Mouse (Mus musculus) liver, embryonic 15.5 days (tissue): ENCODE data around the gene Tbc1d23. TPM values are rescaled to one million over a fixed set of nuclear protein-coding genes. Genes with fewer than 3 reads are reported as not detected.
"Not testable (repeated sequence)": the region's sequence is repeated elsewhere in the genome, so short reads cannot be mapped to it uniquely, and the experiment has no call there.

ENCODE experiments used
- ATAC-seq: fragments of 200-750 bp; cut with Nextera tagmentation; 2 replicates; pipeline ENCODE4 v1.8.0; 2017; ENCODE audit warnings: moderate number of reproducible peaks, mild to moderate bottlenecking, moderate library complexity; ENCODE audit not compliant: insufficient read depth
- H3K27ac ChIP-seq: fragments of 300-500 bp; sonication (generic); replicated peaks from 2 replicates; pipeline ENCODE4 v1.5.1; 2015; ENCODE audit warnings: mild to moderate bottlenecking, inconsistent platforms
- H3K27me3 ChIP-seq: fragments of 300-500 bp; sonication (generic); 2 replicates; pipeline ENCODE4 v1.6.1; 2015; ENCODE audit warnings: mild to moderate bottlenecking, inconsistent platforms
- H3K36me3 ChIP-seq: fragments of 300-500 bp; sonication (generic); replicated peaks from 2 replicates; pipeline ENCODE4 v1.6.1; 2015; ENCODE audit warnings: moderate library complexity, mild to moderate bottlenecking, inconsistent platforms
- H3K4me1 ChIP-seq: fragments of 300-500 bp; sonication (generic); replicated peaks from 2 replicates; pipeline ENCODE4 v1.6.1; 2015; ENCODE audit warnings: inconsistent platforms
- H3K4me2 ChIP-seq: fragments of 300-500 bp; sonication (generic); 2 replicates; pipeline ENCODE4 v1.6.1; 2015; ENCODE audit warnings: moderate library complexity, mild to moderate bottlenecking, inconsistent platforms
- H3K4me3 ChIP-seq: fragments of 300-500 bp; sonication (generic); replicated peaks from 2 replicates; pipeline ENCODE4 v1.5.1; 2015; ENCODE audit warnings: mild to moderate bottlenecking, inconsistent platforms
- H3K9ac ChIP-seq: fragments of 300-500 bp; sonication (generic); 2 replicates; pipeline ENCODE4 v1.6.1; 2015; ENCODE audit warnings: moderate library complexity, mild to moderate bottlenecking, inconsistent platforms
- H3K9me3 ChIP-seq: fragments of 300-500 bp; sonication (generic); replicated peaks from 2 replicates; pipeline ENCODE4 v1.6.1; 2016; ENCODE audit warnings: inconsistent platforms
- WGBS: fragments of 180-500 bp; shearing (Covaris S2); methylation state at CpG from one replicate; pipeline ENCODE4 v1.1.7; 2015; ENCODE audit warnings: mixed read lengths; ENCODE audit not compliant: insufficient replicate concordance; 5-methylcytosine and 5-hydroxymethylcytosine counted together
- polyA plus RNA-seq: library from polyadenylated mRNA; unstranded; fragments of >200 nt; fragmentation: Nextera tagmentation; extraction: Ambion mirVana; gene quantifications from 2 replicates; pipeline ENCODE4 v1.2.1, GENCODE M21; 2015

Gene Tbc1d23
- polyA plus RNA-seq, 1 experiment from 2014 or later: 5.1 TPM

DNA sequence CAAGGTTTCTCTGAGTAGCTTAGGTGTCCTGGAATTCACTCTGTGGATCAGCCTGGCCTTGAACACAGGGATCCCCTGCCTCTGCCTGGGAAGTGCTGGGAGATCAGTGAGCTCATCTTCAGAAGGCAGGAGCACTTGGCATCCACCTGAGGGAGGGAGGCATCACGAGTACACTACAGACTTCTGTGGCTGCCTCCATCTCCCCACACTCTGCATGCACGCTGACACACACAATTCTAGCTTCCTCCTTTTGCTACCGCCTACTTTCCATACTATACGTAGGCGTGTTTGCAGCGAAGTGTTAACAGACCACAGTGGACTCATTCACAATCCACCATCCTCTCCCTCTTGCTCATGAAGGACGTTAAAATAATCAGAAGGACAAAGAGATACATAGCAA, 55.0 kb downstream of the Tbc1d23 start:
- WGBS: 63% methylated on average over 7 of the region's 7 CpGs
- no peak for ATAC-seq

GRCm38 (mm10) chr16:57175751-57176150, 55.6 kb downstream of the Tbc1d23 start:
- Histone ChIP-seq H3K36me3 (peaks cover 32% of the 10 kb centered on the region), H3K9ac (no peak overlapping the region), H3K4me2 (no peak overlapping the region), H3K27me3 (no peaks in the 10 kb centered on the region), H3K9me3 (no peaks in the 10 kb centered on the region), H3K27ac (no peak overlapping the region), H3K4me1 (no peaks in the 10 kb centered on the region), H3K4me3 (no peak overlapping the region)
- WGBS: 67% methylated on average over 2 of the region's 2 CpGs
- no peak for ATAC-seq

More for the DNA sequence above, 55.0 kb downstream of the Tbc1d23 start:
- Histone ChIP-seq H3K4me2 (no peak overlapping the region), H3K27me3 (no peaks in the 10 kb centered on the region), H3K27ac (no peak overlapping the region), H3K9me3 (no peaks in the 10 kb centered on the region), H3K4me3 (no peak overlapping the region), H3K4me1 (no peaks in the 10 kb centered on the region), H3K9ac (no peak overlapping the region), H3K36me3 (peaks cover 33% of the 10 kb centered on the region)

DNA sequence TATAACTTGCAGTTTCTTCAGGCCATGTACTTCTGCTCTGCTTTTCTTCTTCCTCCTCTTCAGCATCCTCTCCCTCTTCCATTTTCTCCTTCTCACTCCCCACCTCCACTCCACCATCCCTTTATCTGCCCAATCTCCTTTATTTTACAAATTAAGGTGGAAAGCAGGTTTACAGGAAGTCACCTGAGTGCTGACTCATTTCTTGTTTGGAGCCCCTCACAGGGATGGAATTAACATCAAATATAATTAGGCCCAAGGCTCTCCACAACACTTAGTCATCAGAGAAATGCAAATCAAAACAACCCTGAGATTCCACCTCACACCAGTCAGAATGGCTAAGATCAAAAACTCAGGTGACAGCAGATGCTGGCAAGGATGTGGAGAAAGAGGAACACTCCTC, 56.8 kb downstream of the Tbc1d23 start:
- not testable (repeated sequence) for H3K4me3 ChIP-seq, H3K27ac ChIP-seq, H3K4me2 ChIP-seq, ATAC-seq, H3K9ac ChIP-seq, H3K27me3 ChIP-seq, H3K9me3 ChIP-seq, H3K4me1 ChIP-seq
- H3K36me3 ChIP-seq: peaks cover 30% of the 10 kb centered on the region

DNA sequence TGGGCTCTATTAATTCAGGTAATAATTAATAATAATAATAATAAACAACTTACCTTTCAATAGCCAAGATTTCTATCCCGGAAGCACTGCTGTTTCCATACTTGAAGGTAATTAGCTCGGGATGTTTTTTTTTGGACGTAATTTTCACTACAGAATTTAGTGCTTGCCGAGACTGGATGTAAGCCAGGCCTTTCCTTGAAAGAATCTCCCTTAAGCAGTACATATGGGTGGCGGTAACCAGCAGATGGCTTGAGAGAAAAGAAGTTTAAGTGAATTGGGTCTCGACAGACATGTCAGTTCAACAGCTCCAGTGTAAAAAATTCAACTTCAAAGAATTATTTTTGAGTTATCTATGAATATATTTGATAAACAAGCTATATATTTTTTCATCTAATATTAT, 59.7 kb downstream of the Tbc1d23 start:
- no peak for ATAC-seq

DNA sequence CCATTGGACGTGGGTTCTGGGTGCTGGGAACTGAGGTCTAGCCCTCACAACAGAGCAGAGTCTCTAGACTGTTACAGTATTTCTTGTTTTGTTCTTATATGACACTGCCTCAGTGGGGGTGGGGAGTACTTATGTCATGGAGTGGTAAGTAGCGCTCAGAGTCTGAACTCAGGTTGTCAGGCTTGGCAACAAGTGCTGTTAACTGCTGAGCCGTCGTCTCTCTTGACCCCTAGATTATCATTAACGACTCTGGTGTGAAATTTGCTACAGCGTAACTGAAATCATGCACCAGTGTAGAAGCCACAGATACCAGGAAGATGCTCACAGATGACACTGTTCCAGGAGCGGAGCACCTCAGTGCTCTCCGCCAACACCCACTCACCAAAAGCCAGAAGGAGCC, 60.1 kb downstream of the Tbc1d23 start:
- H3K4me2 ChIP-seq: no peak overlapping the region
- H3K9ac ChIP-seq: no peak overlapping the region
- WGBS: 83% methylated on average over 8 of the region's 8 CpGs
- H3K4me3 ChIP-seq: no peak overlapping the region
- no peak for ATAC-seq
- H3K36me3 ChIP-seq: peaks cover 18% of the 10 kb centered on the region
- peaks cover 17% of the 10 kb centered on the region for H3K4me1 ChIP-seq
- H3K9me3 ChIP-seq: no peaks in the 10 kb centered on the region
- H3K27me3 ChIP-seq: no peaks in the 10 kb centered on the region
- H3K27ac ChIP-seq: no peak overlapping the region

More for the DNA sequence above, 59.7 kb downstream of the Tbc1d23 start:
- Histone ChIP-seq H3K4me3 (no peak overlapping the region), H3K4me1 (peaks cover 13% of the 10 kb centered on the region), H3K36me3 (peaks cover 19% of the 10 kb centered on the region), H3K27ac (no peak overlapping the region), H3K4me2 (no peak overlapping the region), H3K27me3 (no peaks in the 10 kb centered on the region), H3K9me3 (no peaks in the 10 kb centered on the region), H3K9ac (no peak overlapping the region)
- 73% methylated on average over 6 of the region's 6 CpGs for WGBS

- Histone ChIP-seq H3K4me2 (no peak overlapping the region), H3K27me3 (no peaks in the 10 kb centered on the region), H3K9me3 (no peaks in the 10 kb centered on the region), H3K9ac (no peak overlapping the region), H3K36me3 (peaks cover 23% of the 10 kb centered on the region), H3K4me1 (peaks cover 28% of the 10 kb centered on the region), H3K27ac (no peak overlapping the region), H3K4me3 (no peak overlapping the region)
- ATAC-seq: no peak
- 70% methylated on average over 4 of the region's 4 CpGs for WGBS
Measured at GRCm38 (mm10) chr16:57168236-57168635, 63.1 kb downstream of the Tbc1d23 start.

DNA sequence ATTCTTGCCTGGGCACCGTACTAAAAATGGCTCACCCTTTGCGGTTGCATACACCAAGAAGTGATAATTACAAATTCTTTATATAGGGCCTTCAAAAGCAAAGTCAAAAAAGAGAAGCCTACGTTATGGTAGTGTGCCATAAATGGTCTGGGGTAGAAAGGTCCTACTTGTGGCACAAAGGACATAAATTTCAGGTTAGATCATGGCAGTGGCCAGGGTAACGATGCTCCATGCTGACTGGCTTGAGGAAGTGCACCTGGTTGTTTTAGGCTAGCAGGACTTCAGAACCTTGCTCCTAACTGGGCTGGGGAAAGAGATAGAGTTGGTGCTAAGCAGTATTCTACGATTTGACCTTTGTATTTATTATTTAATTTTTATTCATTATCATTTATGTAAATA, 63.8 kb downstream of the Tbc1d23 start:
- Histone ChIP-seq H3K27me3 (no peaks in the 10 kb centered on the region), H3K4me3 (peak overlapping the region; percentile 82), H3K27ac (no peak overlapping the region), H3K9ac (0 out of 2 replicates have a peak overlapping the region, but pooled peaks have one; percentile 7), H3K9me3 (no peaks in the 10 kb centered on the region), H3K4me2 (peak overlapping the region; percentile 93), H3K4me1 (peaks cover 28% of the 10 kb centered on the region), H3K36me3 (peaks cover 20% of the 10 kb centered on the region)
- WGBS: 24% methylated on average over 5 of the region's 5 CpGs
- ATAC-seq: 0 out of 2 replicates have a peak, but pooled peaks have one; percentile 6

- WGBS: under 1% methylated on average over 58 of the region's 58 CpGs
- peak; percentile 93 for ATAC-seq
- H3K27me3 ChIP-seq: no peaks in the 10 kb centered on the region
- no peaks in the 10 kb centered on the region for H3K9me3 ChIP-seq
- peak within 1 kb of the TSS; percentile 81 for H3K27ac ChIP-seq
- peaks cover 28% of the 10 kb centered on the region for H3K4me1 ChIP-seq
- H3K9ac ChIP-seq: peak within 1 kb of the TSS; percentile 79
- H3K36me3 ChIP-seq: peaks cover 20% of the 10 kb centered on the region
- H3K4me2 ChIP-seq: peak within 1 kb of the TSS; percentile 93
- H3K4me3 ChIP-seq: peak within 1 kb of the TSS; percentile 82
Measured at GRCm38 (mm10) chr16:57166611-57167513, 64.4 kb downstream of the Tbc1d23 start, which contains the start of gene Nit2. TSS of gene Nit2 (minus strand) at chr16:57167341.

GRCm38 (mm10) chr16:57166086-57166485, 65.2 kb downstream of the Tbc1d23 start:
- H3K9ac ChIP-seq: no peak overlapping the region; the same call in 1 of the 2 replicates
- H3K4me1 ChIP-seq: peaks cover 28% of the 10 kb centered on the region
- H3K27me3 ChIP-seq: no peaks in the 10 kb centered on the region
- peak overlapping the region; percentile 93 for H3K4me2 ChIP-seq
- H3K4me3 ChIP-seq: peak overlapping the region; percentile 82
- H3K27ac ChIP-seq: no peak overlapping the region
- H3K9me3 ChIP-seq: no peaks in the 10 kb centered on the region
- peaks cover 19% of the 10 kb centered on the region for H3K36me3 ChIP-seq
- no peak for ATAC-seq
- WGBS: 55% methylated on average over 6 of the region's 6 CpGs

DNA sequence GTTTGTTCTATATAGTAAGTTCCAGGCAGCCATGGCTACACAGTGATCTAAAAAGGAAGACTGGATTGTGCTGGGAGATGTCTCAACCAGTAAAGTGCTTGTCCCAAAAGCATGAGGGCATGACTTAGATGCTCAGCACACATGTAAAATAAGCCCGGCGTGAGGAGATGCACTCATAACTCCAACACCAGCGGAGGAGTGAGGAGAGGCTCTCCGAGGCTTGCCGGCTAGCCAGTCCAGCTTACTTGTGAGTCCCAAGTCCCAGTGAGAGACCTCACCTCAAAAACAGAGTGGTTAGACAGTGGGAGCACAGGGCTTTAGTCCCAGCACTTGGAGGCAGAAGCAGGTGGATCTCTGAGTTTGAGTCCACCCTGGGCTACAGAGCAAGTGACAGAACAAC, 66.1 kb downstream of the Tbc1d23 start:
- no peak overlapping the region for H3K9ac ChIP-seq
- WGBS: 89% methylated on average over 5 of the region's 5 CpGs
- H3K4me2 ChIP-seq: no peak overlapping the region
- H3K27me3 ChIP-seq: no peaks in the 10 kb centered on the region
- H3K27ac ChIP-seq: no peak overlapping the region
- H3K4me1 ChIP-seq: peaks cover 28% of the 10 kb centered on the region
- peaks cover 22% of the 10 kb centered on the region for H3K36me3 ChIP-seq
- H3K4me3 ChIP-seq: no peak overlapping the region
- no peak for ATAC-seq
- no peaks in the 10 kb centered on the region for H3K9me3 ChIP-seq

DNA sequence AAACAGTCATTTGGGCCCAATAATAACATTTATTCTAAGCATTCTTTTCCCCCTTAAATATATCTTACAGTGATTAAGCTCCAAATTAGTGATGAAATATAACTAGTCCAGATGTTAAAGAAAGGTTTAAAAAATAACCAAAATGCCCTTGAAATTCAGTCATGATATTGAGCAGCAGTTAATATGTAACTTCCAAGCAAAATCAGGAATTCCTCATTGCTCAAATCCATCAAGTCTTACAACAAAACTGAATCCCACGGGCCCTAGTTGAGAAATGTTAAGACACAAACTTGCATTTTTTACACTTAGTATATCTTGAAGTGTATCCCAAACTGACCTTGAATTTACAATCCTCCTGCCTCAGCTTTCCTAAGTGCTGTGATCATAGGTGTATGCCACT, 67.6 kb downstream of the Tbc1d23 start:
- peaks cover 28% of the 10 kb centered on the region for H3K36me3 ChIP-seq

More for the DNA sequence above, 67.6 kb downstream of the Tbc1d23 start:
- Histone ChIP-seq H3K4me1 (peaks cover 28% of the 10 kb centered on the region), H3K9ac (no peak overlapping the region), H3K4me3 (no peak overlapping the region), H3K27me3 (no peaks in the 10 kb centered on the region), H3K27ac (no peak overlapping the region; the same call in 1 of the 2 replicates), H3K4me2 (no peak overlapping the region), H3K9me3 (no peaks in the 10 kb centered on the region)
- WGBS: 58% methylated on average over 1 of the region's 1 CpGs
- no peak for ATAC-seq
